Mouse (Mus musculus): ENCODE results near the gene Clic5. TPM values are rescaled to one million over a fixed set of nuclear protein-coding genes. Genes with fewer than 3 reads are reported as not detected.
"Not testable (repeated sequence)": the region's sequence is repeated elsewhere in the genome, so short reads cannot be mapped to it uniquely, and the experiment has no call there.

Clic5 gene
- polyA plus RNA-seq, 1 experiment from 2014 or later = 1.1 TPM

DNA sequence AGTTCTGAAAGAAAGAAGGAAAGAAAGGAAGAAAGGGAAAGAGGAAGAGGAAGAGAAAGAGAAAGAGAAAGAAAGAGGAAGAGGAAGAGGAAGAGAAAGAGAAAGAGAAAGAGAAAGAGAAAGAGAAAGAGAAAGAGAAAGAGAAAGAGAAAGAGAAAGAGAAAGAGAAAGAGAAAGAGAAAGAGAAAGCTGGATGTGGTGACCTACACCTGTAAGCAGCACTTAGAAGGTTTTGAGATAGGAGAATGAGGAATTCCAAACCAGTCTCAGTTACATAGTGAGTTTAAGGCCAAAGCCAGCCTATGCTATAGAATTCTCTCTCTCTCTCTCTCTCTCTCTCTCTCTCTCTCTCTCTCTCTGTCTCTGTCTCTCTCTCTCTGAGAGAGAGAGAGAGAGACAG, 847 bp upstream of the Clic5 start:
- not testable (repeated sequence) for H3K9me3 ChIP-seq (ENCODE audit: control insufficient read depth, low read length); H3K4me2 ChIP-seq; ATAC-seq (ENCODE audit: low FRiP score); H3K9ac ChIP-seq (ENCODE audit: low read length); H3K27ac ChIP-seq (ENCODE audit: low read depth, low read length); DNase-seq (ENCODE audit: low spot score, missing footprints); H3K4me3 ChIP-seq (ENCODE audit: low read depth, low read length); H3K36me3 ChIP-seq (ENCODE audit: control insufficient read depth, insufficient read depth, low read length)
- peaks cover 10% of the 10 kb centered on the region for H3K4me1 ChIP-seq (ENCODE audit: control insufficient read depth, insufficient read depth, low read length)
- H3K27me3 ChIP-seq (ENCODE audit: control insufficient read depth, insufficient read depth, low read length) = peaks cover 19% of the 10 kb centered on the region

DNA sequence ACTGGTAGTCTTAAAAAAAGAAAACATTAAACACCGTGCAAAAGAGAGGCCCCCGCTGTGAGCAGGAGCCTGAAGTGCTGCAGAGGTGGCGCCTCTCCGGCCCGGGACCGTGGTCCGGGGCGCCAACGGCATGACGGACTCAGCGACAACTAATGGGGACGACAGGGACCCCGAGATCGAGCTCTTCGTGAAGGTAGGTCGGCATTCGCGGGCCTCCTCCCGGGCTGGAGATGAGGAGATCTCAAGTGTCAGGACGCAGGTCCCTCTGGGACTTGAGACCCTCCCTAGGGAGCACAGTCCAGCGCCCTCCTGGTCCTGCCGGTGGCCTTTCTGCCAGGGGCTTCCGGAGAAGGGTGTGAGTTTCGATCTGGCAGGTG, 373 bp downstream of the Clic5 start:
- Histone ChIP-seq H3K27me3 (ENCODE audit: control insufficient read depth, insufficient read depth, low read length) (peaks cover 19% of the 10 kb centered on the region), H3K9ac (ENCODE audit: low read length) (peak overlapping the region; percentile 48), H3K4me1 (ENCODE audit: control insufficient read depth, insufficient read depth, low read length) (peaks cover 10% of the 10 kb centered on the region), H3K4me2 (peak overlapping the region; percentile 90), H3K36me3 (ENCODE audit: control insufficient read depth, insufficient read depth, low read length) (no peaks in the 10 kb centered on the region), H3K27ac (ENCODE audit: low read depth, low read length) (no peak overlapping the region), H3K9me3 (ENCODE audit: control insufficient read depth, low read length) (no peaks in the 10 kb centered on the region), H3K4me3 (ENCODE audit: low read depth, low read length) (peak overlapping the region; percentile 35)
- WGBS = under 1% methylated on average over 24 of the region's 24 CpGs
- peak; percentile 40; the same call in 1 of the 2 replicates for ATAC-seq (ENCODE audit: low FRiP score)
- DNase-seq (ENCODE audit: low spot score, missing footprints) = peak; percentile 93

DNA sequence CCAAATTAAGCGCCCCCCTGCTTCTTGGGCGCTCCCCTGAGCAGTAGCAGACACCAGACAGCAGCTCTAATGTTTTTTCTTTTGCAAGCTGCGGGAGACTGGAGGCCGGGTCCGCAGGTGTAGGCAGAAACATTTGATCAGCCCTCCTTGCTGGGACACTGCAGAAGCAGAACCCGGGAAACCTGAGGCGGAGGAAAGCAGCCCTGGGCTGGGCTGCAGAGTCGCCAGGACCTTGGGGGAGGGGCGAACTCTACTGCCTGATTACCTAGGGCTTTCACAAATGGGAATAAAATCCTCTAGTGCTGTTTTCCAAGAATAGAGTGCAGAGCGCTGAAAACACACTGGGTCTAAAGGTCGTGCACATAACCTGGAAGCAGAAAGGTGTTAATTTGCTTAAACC, 1.3 kb downstream of the Clic5 start:
- peak; percentile 92 for DNase-seq (ENCODE audit: low spot score, missing footprints)
- Histone ChIP-seq H3K9me3 (ENCODE audit: control insufficient read depth, low read length) (no peaks in the 10 kb centered on the region), H3K27me3 (ENCODE audit: control insufficient read depth, insufficient read depth, low read length) (peaks cover 19% of the 10 kb centered on the region), H3K27ac (ENCODE audit: low read depth, low read length) (no peak overlapping the region), H3K9ac (ENCODE audit: low read length) (no peak overlapping the region), H3K36me3 (ENCODE audit: control insufficient read depth, insufficient read depth, low read length) (no peaks in the 10 kb centered on the region), H3K4me3 (ENCODE audit: low read depth, low read length) (no peak overlapping the region), H3K4me1 (ENCODE audit: control insufficient read depth, insufficient read depth, low read length) (peaks cover 10% of the 10 kb centered on the region), H3K4me2 (peak overlapping the region; percentile 20; the same call in 1 of the 2 replicates)
- no peak for ATAC-seq (ENCODE audit: low FRiP score)
- 1% methylated on average over 11 of the region's 11 CpGs for WGBS

DNA sequence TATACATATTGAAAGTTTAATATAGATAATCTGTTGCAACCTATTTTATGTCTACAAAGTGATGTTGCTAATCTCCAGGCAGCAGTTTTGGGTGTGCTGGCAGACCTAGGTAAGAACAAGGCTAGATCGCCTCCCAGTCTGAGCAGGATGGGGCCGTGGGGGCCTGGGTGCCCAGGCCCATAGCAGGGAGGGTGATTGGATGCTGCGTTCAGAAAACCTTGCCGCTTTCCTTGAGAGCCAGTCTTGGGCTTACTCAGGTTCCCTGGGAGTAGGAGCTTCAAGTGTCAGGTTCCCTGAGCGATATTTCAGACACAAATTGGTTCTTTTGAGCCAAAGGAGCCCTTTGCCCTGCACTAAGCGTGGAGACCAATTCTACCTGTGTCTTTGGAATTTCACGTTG, 1.9 kb downstream of the Clic5 start:
- Histone ChIP-seq H3K4me1 (ENCODE audit: control insufficient read depth, insufficient read depth, low read length) (peaks cover 10% of the 10 kb centered on the region), H3K27ac (ENCODE audit: low read depth, low read length) (no peak overlapping the region), H3K36me3 (ENCODE audit: control insufficient read depth, insufficient read depth, low read length) (no peaks in the 10 kb centered on the region), H3K9ac (ENCODE audit: low read length) (no peak overlapping the region), H3K27me3 (ENCODE audit: control insufficient read depth, insufficient read depth, low read length) (peaks cover 19% of the 10 kb centered on the region), H3K4me2 (no peak overlapping the region), H3K9me3 (ENCODE audit: control insufficient read depth, low read length) (no peaks in the 10 kb centered on the region), H3K4me3 (ENCODE audit: low read depth, low read length) (no peak overlapping the region)
- DNase-seq (ENCODE audit: low spot score, missing footprints) (peak; percentile 85), ATAC-seq (ENCODE audit: low FRiP score) (no peak)
- 50% methylated on average over 7 of the region's 7 CpGs for WGBS

DNA sequence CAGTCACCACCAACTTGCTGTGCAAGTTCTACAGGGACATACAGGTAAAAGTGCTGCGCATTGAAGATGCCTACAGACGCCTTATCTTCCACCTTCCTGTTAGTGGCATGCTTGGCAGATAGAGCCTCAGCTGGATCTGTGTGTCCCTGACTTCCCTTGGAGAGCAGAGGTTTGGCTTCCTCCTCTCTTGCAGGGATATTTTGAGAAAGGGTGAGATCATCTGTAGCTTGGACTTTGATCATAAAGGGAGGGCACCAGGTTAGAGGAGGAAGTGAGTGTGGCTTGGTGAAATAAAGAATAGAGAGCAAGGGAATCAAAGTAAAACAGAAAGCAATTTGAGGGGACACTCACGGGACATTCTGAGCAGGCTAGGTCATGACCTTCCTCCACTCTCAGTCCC, 4.6 kb downstream of the Clic5 start:
- ATAC-seq (ENCODE audit: low FRiP score) (no peak), DNase-seq (ENCODE audit: low spot score, missing footprints) (no peak)
- no peak overlapping the region for H3K9ac ChIP-seq (ENCODE audit: low read length)
- peaks cover 10% of the 10 kb centered on the region for H3K4me1 ChIP-seq (ENCODE audit: control insufficient read depth, insufficient read depth, low read length)
- no peaks in the 10 kb centered on the region for H3K36me3 ChIP-seq (ENCODE audit: control insufficient read depth, insufficient read depth, low read length)
- no peak overlapping the region for H3K4me3 ChIP-seq (ENCODE audit: low read depth, low read length)
- peaks cover 16% of the 10 kb centered on the region for H3K27me3 ChIP-seq (ENCODE audit: control insufficient read depth, insufficient read depth, low read length)
- H3K9me3 ChIP-seq (ENCODE audit: control insufficient read depth, low read length) = no peaks in the 10 kb centered on the region
- no peak overlapping the region for H3K27ac ChIP-seq (ENCODE audit: low read depth, low read length)
- 80% methylated on average over 3 of the region's 3 CpGs for WGBS
- no peak overlapping the region for H3K4me2 ChIP-seq

DNA sequence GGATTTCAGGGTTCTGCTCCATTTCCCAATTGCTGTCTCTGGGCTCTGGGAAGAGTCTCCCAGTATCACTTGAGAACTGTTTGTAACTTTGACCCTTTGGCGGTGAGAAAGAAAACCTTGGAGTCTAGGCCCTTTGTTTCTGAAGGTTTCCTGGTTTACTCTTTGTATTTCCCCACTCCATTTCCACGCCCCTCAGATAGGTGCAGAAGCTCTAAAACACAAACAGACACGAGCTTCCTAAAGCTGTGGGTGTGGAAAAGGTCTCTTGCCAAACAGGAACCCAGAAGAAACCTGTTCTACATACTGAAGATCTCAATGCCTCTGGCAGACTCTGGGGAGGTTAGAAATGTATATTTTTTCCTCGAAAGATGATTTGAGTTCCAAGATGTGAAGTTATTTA, 10.8 kb downstream of the Clic5 start:
- no peak overlapping the region for H3K4me3 ChIP-seq (ENCODE audit: low read depth, low read length)
- no peak overlapping the region for H3K9ac ChIP-seq (ENCODE audit: low read length)
- ATAC-seq (ENCODE audit: low FRiP score) (no peak), DNase-seq (ENCODE audit: low spot score, missing footprints) (no peak)
- H3K27ac ChIP-seq (ENCODE audit: low read depth, low read length) = no peak overlapping the region
- H3K9me3 ChIP-seq (ENCODE audit: control insufficient read depth, low read length) = no peaks in the 10 kb centered on the region
- H3K4me2 ChIP-seq = no peak overlapping the region
- 76% methylated on average over 4 of the region's 4 CpGs for WGBS
- no peaks in the 10 kb centered on the region for H3K36me3 ChIP-seq (ENCODE audit: control insufficient read depth, insufficient read depth, low read length)
- H3K4me1 ChIP-seq (ENCODE audit: control insufficient read depth, insufficient read depth, low read length) = no peaks in the 10 kb centered on the region
- no peaks in the 10 kb centered on the region for H3K27me3 ChIP-seq (ENCODE audit: control insufficient read depth, insufficient read depth, low read length)

DNA sequence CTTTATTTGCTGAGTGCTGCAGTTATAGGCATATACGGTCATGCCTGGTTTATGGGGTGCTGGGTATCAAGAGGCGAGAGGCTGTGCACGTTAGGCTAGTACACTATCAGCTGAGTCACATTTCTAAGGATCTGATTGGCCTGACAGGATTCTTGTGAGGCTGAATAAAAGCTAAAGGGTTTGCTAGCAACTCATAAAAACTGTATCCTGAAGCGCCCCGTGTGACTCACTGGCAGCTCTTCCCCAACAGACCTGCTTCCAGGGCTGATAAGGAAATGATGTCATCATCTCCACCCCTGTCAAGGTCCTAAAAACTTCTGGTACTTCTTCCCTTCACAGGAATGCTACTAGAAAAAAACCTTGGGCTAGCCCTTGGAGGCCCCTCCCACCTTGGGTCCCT, 14.6 kb downstream of the Clic5 start:
- H3K27me3 ChIP-seq (ENCODE audit: control insufficient read depth, insufficient read depth, low read length) = no peaks in the 10 kb centered on the region
- DNase-seq (ENCODE audit: low spot score, missing footprints) (no peak), ATAC-seq (ENCODE audit: low FRiP score) (no peak)
- no peak overlapping the region for H3K4me2 ChIP-seq
- WGBS = 88% methylated on average over 5 of the region's 5 CpGs
- no peaks in the 10 kb centered on the region for H3K4me1 ChIP-seq (ENCODE audit: control insufficient read depth, insufficient read depth, low read length)
- H3K4me3 ChIP-seq (ENCODE audit: low read depth, low read length) = no peak overlapping the region
- H3K9ac ChIP-seq (ENCODE audit: low read length) = no peak overlapping the region
- no peaks in the 10 kb centered on the region for H3K9me3 ChIP-seq (ENCODE audit: control insufficient read depth, low read length)
- no peaks in the 10 kb centered on the region for H3K36me3 ChIP-seq (ENCODE audit: control insufficient read depth, insufficient read depth, low read length)
- no peak overlapping the region for H3K27ac ChIP-seq (ENCODE audit: low read depth, low read length)

DNA sequence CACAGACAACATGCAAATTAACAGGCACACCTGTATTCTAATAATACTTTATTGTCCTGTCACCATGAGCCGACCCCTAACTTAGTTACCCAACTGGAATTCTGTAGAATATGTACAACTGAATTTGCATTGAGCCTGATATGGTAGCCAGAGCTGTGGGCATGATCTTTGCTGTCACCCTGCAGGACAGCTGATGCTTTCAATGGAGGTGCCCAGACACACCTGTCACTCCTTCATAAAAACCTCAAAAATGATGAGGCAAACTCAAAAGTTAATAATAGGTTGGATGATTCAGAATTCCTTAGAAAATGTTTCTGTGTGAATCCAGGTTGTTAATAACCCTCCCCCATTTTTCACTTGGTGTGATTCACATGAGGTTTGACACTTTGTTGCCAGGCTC, 16.4 kb downstream of the Clic5 start:
- H3K36me3 ChIP-seq (ENCODE audit: control insufficient read depth, insufficient read depth, low read length) = no peaks in the 10 kb centered on the region
- H3K27me3 ChIP-seq (ENCODE audit: control insufficient read depth, insufficient read depth, low read length) = no peaks in the 10 kb centered on the region
- H3K9me3 ChIP-seq (ENCODE audit: control insufficient read depth, low read length) = no peaks in the 10 kb centered on the region
- no peak overlapping the region for H3K4me3 ChIP-seq (ENCODE audit: low read depth, low read length)
- no peak overlapping the region for H3K9ac ChIP-seq (ENCODE audit: low read length)
- no peak overlapping the region for H3K27ac ChIP-seq (ENCODE audit: low read depth, low read length)
- DNase-seq (ENCODE audit: low spot score, missing footprints) (no peak), ATAC-seq (ENCODE audit: low FRiP score) (no peak)
- 78% methylated on average over 1 of the region's 1 CpGs for WGBS
- no peak overlapping the region for H3K4me2 ChIP-seq
- H3K4me1 ChIP-seq (ENCODE audit: control insufficient read depth, insufficient read depth, low read length) = no peaks in the 10 kb centered on the region

DNA sequence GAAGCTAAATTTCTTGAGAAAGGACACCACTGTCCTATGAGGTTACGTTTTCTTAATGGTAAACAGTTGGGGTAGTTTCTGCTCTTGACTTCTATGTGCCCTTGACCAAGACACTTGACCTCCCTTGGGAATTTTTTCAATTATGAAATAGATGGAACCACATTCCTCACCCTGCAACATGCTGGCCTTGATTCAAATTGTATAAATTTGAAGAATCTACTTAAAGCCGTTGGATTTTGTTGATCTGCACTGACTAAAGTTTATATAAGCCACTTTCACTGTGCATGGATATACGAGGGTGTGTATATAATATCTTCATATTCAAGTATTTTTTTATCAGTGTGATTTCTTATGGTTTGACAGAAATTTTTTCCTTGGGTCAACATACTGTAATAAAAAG, 17.2 kb downstream of the Clic5 start:
- Histone ChIP-seq H3K4me1 (ENCODE audit: control insufficient read depth, insufficient read depth, low read length) (no peaks in the 10 kb centered on the region), H3K27ac (ENCODE audit: low read depth, low read length) (no peak overlapping the region), H3K27me3 (ENCODE audit: control insufficient read depth, insufficient read depth, low read length) (no peaks in the 10 kb centered on the region), H3K36me3 (ENCODE audit: control insufficient read depth, insufficient read depth, low read length) (no peaks in the 10 kb centered on the region), H3K9me3 (ENCODE audit: control insufficient read depth, low read length) (no peaks in the 10 kb centered on the region), H3K9ac (ENCODE audit: low read length) (no peak overlapping the region), H3K4me3 (ENCODE audit: low read depth, low read length) (no peak overlapping the region), H3K4me2 (no peak overlapping the region)
- 73% methylated on average over 3 of the region's 3 CpGs for WGBS
- no peak for ATAC-seq (ENCODE audit: low FRiP score)
- DNase-seq (ENCODE audit: low spot score, missing footprints) = no peak

DNA sequence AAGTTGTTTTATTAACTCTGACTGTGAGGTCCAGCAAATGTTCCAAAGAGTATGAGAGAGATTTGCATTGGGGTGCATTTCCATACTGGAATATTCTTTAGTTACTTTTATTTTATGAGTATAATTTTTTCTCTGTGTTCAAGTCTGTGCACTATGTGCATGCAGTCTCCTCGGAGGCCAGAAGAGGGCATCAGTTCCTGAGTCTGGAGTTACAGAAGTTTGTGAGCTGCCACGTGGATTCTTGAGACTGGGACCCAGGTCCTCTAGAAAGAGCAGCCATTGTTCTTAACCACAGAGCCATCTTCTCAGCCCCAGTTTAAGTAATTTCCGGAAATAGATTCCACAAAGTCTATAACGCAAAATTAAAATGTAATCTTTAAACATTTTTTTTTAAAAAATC, 20.5 kb downstream of the Clic5 start:
- WGBS = 75% methylated on average over 4 of the region's 4 CpGs
- Histone ChIP-seq H3K27me3 (ENCODE audit: control insufficient read depth, insufficient read depth, low read length) (no peaks in the 10 kb centered on the region), H3K9ac (ENCODE audit: low read length) (no peak overlapping the region), H3K27ac (ENCODE audit: low read depth, low read length) (no peak overlapping the region), H3K36me3 (ENCODE audit: control insufficient read depth, insufficient read depth, low read length) (no peaks in the 10 kb centered on the region), H3K4me1 (ENCODE audit: control insufficient read depth, insufficient read depth, low read length) (no peaks in the 10 kb centered on the region), H3K9me3 (ENCODE audit: control insufficient read depth, low read length) (no peaks in the 10 kb centered on the region), H3K4me3 (ENCODE audit: low read depth, low read length) (no peak overlapping the region), H3K4me2 (no peak overlapping the region)
- no peak for ATAC-seq (ENCODE audit: low FRiP score)
- no peak for DNase-seq (ENCODE audit: low spot score, missing footprints)
